Mouse (Mus musculus) CH12.LX (cell line): ENCODE measurements around the gene Arhgef7. TPM values are rescaled to one million over a fixed set of nuclear protein-coding genes. Genes with fewer than 3 reads are reported as not detected.

ENCODE experiments used
- DNase-seq: peaks from one replicate; pipeline ENCODE4 v3.0.0-alpha.2; 2013; ENCODE audit errors: extremely low read depth
- H3K27ac ChIP-seq: 2 replicates; pipeline ENCODE4 v1.5.1; 2012; ENCODE audit warnings: low read depth, mild to moderate bottlenecking, control low read depth, moderate library complexity; ENCODE audit not compliant: insufficient read depth
- H3K27me3 ChIP-seq: replicated peaks from 2 replicates; pipeline ENCODE3; 2012; ENCODE audit warnings: inconsistent platforms
- H3K36me3 ChIP-seq, 2 experiments: replicated peaks in 1 of 2; 2 replicates each; pipeline versions ENCODE3 to v1.6.1; 2012; ENCODE audit warnings: inconsistent platforms in 1 of 2, low read length in 1 of 2, mild to moderate bottlenecking in 1 of 2, mixed read lengths in 1 of 2, moderate library complexity in 1 of 2; ENCODE audit not compliant: control insufficient read depth in 1 of 2, insufficient read depth in 1 of 2
- H3K4me1 ChIP-seq, 2 experiments: 2 replicates each; pipeline ENCODE4 v1.6.1; 2012; ENCODE audit warnings: inconsistent platforms in 1 of 2, moderate library complexity in 1 of 2; ENCODE audit not compliant: insufficient read depth in 2 of 2, control insufficient read depth in 1 of 2
- H3K4me2 ChIP-seq: 2 replicates; pipeline ENCODE4 v1.6.1; 2012; ENCODE audit warnings: low read depth, mild to moderate bottlenecking, control low read depth; ENCODE audit not compliant: poor library complexity, insufficient read depth, severe bottlenecking
- H3K4me3 ChIP-seq, 3 experiments: fragments of 150-350 bp in 1 of 3; sonication (generic) in 1 of 3; replicated peaks in 1 of 3; 2 replicates each; pipeline versions ENCODE3 to v1.5.1; 2011 to 2012; ENCODE audit warnings: low read depth in 2 of 3, low read length in 2 of 3, mild to moderate bottlenecking in 2 of 3, moderate library complexity in 2 of 3, control low read depth in 1 of 3, improper control_type of control experiment in 1 of 3, inconsistent platforms in 1 of 3, mixed read lengths in 1 of 3; ENCODE audit not compliant: poor library complexity in 1 of 3
- H3K79me2 ChIP-seq: replicated peaks from 2 replicates; pipeline ENCODE4 v1.6.1; 2012; ENCODE audit warnings: mild to moderate bottlenecking, moderate library complexity; ENCODE audit not compliant: control insufficient read depth, poor library complexity, insufficient read depth, severe bottlenecking; ENCODE audit errors: extremely low read depth
- H3K9ac ChIP-seq: 2 replicates; pipeline ENCODE4 v1.6.1; 2012; ENCODE audit warnings: low read depth, mild to moderate bottlenecking, control low read depth, moderate library complexity; ENCODE audit not compliant: insufficient read depth
- H3K9me3 ChIP-seq: replicated peaks from 2 replicates; pipeline ENCODE3; 2012; ENCODE audit warnings: low read length, inconsistent platforms, mixed read lengths
- CHD2 ChIP-seq: IDR thresholded peaks from 2 replicates; pipeline ENCODE4 v1.6.1; 2011; ENCODE audit warnings: low read length, improper control_type of control experiment
- CTCF ChIP-seq, 2 experiments: IDR thresholded peaks in 1 of 2; conservative IDR thresholded peaks in 1 of 2; 2 replicates each; pipeline ENCODE4 v1.5.1; 2011 to 2012; ENCODE audit warnings: low read depth in 2 of 2, low read length in 2 of 2, improper control_type of control experiment in 1 of 2, inconsistent platforms in 1 of 2, mild to moderate bottlenecking in 1 of 2, moderate library complexity in 1 of 2
- JUND ChIP-seq: conservative IDR thresholded peaks from 2 replicates; pipeline ENCODE4 v1.6.1; 2011; ENCODE audit warnings: low read depth, low read length, improper control_type of control experiment
- MXI1 ChIP-seq: IDR thresholded peaks from 2 replicates; pipeline ENCODE4 v1.6.1; 2011; ENCODE audit warnings: mild to moderate bottlenecking, low read depth, low read length, improper control_type of control experiment
- MYC ChIP-seq: IDR thresholded peaks from 2 replicates; pipeline ENCODE4 v1.6.1; 2011; ENCODE audit warnings: low read depth, mild to moderate bottlenecking, improper control_type of control experiment, low read length
- ZMIZ1 ChIP-seq: IDR thresholded peaks from 2 replicates; pipeline ENCODE4 v1.6.1; 2012; ENCODE audit warnings: low read depth, mild to moderate bottlenecking, inconsistent platforms, low read length, improper control_type of control experiment
- dilution Hi-C: fragments of 300-500 bp; cut with MboI; formaldehyde crosslinking; loops from 2 replicates; pipeline ENCODE4 v1.14.3; 2020; ENCODE audit warnings: low sequenced_read_pairs; ENCODE audit not compliant: extremely low pct_unique_long_range_greater_than_20kb, extremely low pct_ligation_motif_present
- in situ Hi-C: fragments of 300-500 bp; cut with MboI; formaldehyde crosslinking; loops from 3 replicates; pipeline ENCODE4 v1.14.3; 2019; ENCODE audit warnings: low sequenced_read_pairs, low pct_ligation_motif_present, low pct_unique_long_range_greater_than_20kb, mixed read lengths
- polyA plus RNA-seq: library from polyadenylated mRNA; unstranded; fragments of >175 nt; gene quantifications from 2 replicates; pipeline ENCODE4 v1.2.1, GENCODE M21; 2012; ENCODE audit warnings: low read depth; ENCODE audit not compliant: insufficient read length
- total RNA-seq, 2 experiments: library from RNA; depleted of rRNA; stranded (reverse); fragments of 300-350 nt in 1 of 2; fragments of >200 nt in 1 of 2; gene quantifications; 2 replicates each; pipeline ENCODE4 v1.2.3; 2012 to 2014

Gene Arhgef7
- total and polyA plus RNA-seq, 3 experiments, result 8.5 to 28.7 (median 17.0) TPM

DNA sequence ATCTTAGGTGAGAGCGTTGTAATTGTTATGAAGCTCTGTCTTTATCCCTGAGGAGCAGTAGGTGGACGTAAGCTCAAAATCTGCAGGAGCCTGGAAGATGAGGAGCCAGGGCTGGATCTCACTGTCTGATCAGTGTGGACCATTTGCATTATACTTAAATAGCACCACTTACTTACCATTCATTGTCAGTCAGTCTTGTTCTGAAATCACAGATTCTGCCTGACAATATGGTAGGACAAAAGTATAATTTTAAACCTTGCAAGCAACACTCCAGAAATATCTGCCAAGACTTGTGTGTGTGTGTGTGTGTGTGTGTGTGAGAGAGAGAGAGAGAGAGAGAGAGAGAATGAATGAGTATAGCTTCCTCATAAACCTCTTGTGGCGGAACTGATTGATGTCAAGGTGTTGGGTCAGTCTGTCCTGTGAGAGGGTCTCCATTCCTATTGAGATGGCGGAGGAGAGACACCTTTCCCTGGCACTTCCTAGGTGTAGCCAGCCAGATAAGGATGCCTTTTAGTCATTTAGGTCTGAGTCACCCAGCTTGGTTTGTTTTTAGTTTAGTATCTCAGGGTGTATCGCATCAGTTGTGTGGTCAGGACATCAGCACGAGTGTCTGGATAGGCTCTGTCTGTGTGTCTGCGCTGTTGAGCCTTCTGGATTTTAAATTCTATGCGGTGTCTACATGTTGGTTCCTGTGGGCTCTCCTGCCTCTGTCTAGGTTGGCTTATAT lies 49.1 kb downstream of the Arhgef7 start:
- no peak overlapping the region for H3K27ac ChIP-seq
- H3K27me3 ChIP-seq, result no peaks in the 10 kb centered on the region
- no peaks in the 10 kb centered on the region for H3K9me3 ChIP-seq
- DNase-seq, result no peak
- no peak overlapping the region for H3K4me2 ChIP-seq
- no peak for TF ChIP-seq JUND
- no peak for TF ChIP-seq CTCF (conservative IDR thresholded peaks at IDR 0.05 in 1 of 2, IDR thresholded peaks at IDR 0.05 in 1 of 2; ENCODE audit: low read depth in 2 of 2, low read length in 2 of 2)
- no peak for TF ChIP-seq CHD2
- no peak overlapping the region for H3K4me3 ChIP-seq
- H3K9ac ChIP-seq, result no peak overlapping the region
- H3K4me1 ChIP-seq, result peaks cover 5 to 6% of the 10 kb centered on the region in 2 experiments; a peak in 2 of 4 replicates
- in situ Hi-C loops, result no loop called here
- peaks cover 3% of the 10 kb centered on the region for H3K79me2 ChIP-seq
- dilution Hi-C loops, result no loop called here
- peaks cover 3 to 77% of the 10 kb centered on the region in 2 experiments for H3K36me3 ChIP-seq

DNA sequence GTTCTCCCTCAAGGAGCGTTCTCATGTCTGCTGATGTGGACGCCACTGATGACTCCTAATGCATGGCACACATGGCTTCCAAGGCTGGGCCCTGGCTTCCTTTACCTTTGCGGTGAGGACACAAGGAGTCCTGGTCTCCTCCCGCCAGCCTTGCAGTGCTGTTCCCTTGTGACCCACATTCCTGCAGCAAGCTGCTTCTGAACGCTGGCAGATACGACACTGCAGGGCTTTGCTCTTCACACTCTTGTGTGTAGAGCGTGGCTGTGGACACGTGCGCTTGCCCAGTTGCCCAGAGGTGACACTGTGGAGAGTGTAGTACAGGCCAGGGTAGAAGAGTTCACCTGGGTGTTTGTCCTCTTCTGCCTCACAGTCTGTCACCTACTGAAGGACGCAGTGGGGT lies 49.7 kb downstream of the Arhgef7 start:
- Histone ChIP-seq H3K4me1 (peaks cover 5 to 6% of the 10 kb centered on the region in 2 experiments; a peak in 2 of 4 replicates), H3K27ac (no peak overlapping the region), H3K4me2 (no peak overlapping the region), H3K9ac (no peak overlapping the region), H3K27me3 (no peaks in the 10 kb centered on the region), H3K9me3 (no peaks in the 10 kb centered on the region), H3K79me2 (peaks cover 3% of the 10 kb centered on the region), H3K36me3 (peaks cover 8 to 76% of the 10 kb centered on the region in 2 experiments), H3K4me3 (no peak overlapping the region)
- in situ Hi-C loops, result no loop called here
- no peak for DNase-seq
- TF ChIP-seq JUND, result no peak
- no peak for TF ChIP-seq ZMIZ1
- TF ChIP-seq MXI1, result no peak
- dilution Hi-C loops, result no loop called here

DNA sequence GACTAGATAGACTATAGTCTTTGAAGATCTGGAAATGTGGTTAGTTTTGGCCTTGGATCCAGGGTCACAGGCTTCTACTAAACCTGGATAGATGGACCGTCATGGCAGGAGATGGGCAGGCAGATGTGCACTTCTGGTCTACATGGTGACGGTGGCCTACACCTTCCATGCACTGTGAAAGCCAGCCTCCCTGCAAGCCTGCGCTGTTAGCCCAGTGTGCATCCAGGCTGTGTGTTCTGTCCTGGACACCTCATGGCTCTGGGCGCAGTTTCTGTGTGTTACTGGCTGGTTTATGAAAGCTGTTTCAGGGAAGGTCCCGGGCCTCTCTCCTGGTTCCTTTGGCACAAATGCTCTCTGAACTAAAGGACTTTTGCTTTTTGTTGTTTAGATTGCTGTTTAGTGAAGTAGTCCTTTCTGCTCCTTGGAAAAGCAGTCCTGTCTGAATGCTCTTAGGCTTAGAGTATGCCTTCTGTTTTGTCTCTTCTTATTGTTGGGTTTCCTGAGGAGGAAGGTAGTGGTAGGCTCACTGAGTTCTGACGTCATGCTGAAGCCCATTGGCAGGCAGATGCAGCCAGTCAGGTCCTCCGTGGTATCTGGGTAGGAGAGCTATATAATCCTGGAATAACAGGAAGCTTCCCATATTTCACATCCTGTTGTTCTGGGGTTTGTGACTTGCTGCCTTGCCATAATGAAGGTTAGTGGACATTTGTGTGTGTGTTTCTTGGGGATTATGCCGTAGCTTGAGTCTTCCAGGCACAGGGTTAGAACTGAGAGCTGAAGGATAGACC lies 51.3 kb downstream of the Arhgef7 start:
- Histone ChIP-seq H3K4me2 (no peak overlapping the region), H3K27me3 (no peaks in the 10 kb centered on the region), H3K27ac (no peak overlapping the region), H3K4me1 (peaks cover 3 to 6% of the 10 kb centered on the region in 2 experiments; a peak in 2 of 4 replicates)
- no peak for DNase-seq
- no peak for TF ChIP-seq MYC
- TF ChIP-seq, all 38 proteins: peak for 0
- H3K9ac ChIP-seq, result no peak overlapping the region
- no peaks in the 10 kb centered on the region for H3K9me3 ChIP-seq
- peaks cover 20 to 81% of the 10 kb centered on the region in 2 experiments for H3K36me3 ChIP-seq
- H3K79me2 ChIP-seq, result peaks cover under 1% of the 10 kb centered on the region
- in situ Hi-C loops, result no loop called here
- no peak overlapping the region for H3K4me3 ChIP-seq
- dilution Hi-C loops, result no loop called here
